Mouse (Mus musculus): ENCODE results near the gene Exosc1. TPM values are rescaled to one million over a fixed set of nuclear protein-coding genes. Genes with fewer than 3 reads are reported as not detected.
A peak's percentile ranks its signal among the peaks of the same experiment; 100 is the strongest.

The Exosc1 gene
- polyA plus RNA-seq, 1 experiment from 2014 or later: 49.2 TPM

- Histone ChIP-seq H3K9me3 (replicated peaks) (no peaks in the 10 kb centered on the region), H3K9ac (peak overlapping the region; percentile 100), H3K4me3 (peak overlapping the region; percentile 100), H3K4me1 (replicated peaks) (peaks cover 28% of the 10 kb centered on the region), H3K27me3 (replicated peaks) (no peaks in the 10 kb centered on the region), H3K4me2 (peak overlapping the region; percentile 77), H3K27ac (ENCODE audit: poor library complexity, severe bottlenecking) (peak overlapping the region; percentile 97), H3K36me3 (peaks cover 31% of the 10 kb centered on the region)
- peak; percentile 60 for ATAC-seq (ENCODE audit: insufficient number of reproducible peaks, low FRiP score)
- WGBS: under 1% methylated on average over 53 of the region's 53 CpGs
Measured at GRCm38 (mm10) chr19:41912121-41913080, 20.8 kb downstream of the Exosc1 start.

- H3K4me1 ChIP-seq (replicated peaks): peaks cover 38% of the 10 kb centered on the region
- no peaks in the 10 kb centered on the region for H3K9me3 ChIP-seq (replicated peaks)
- peak within 1 kb of the TSS; percentile 77 for H3K4me2 ChIP-seq
- H3K36me3 ChIP-seq: peaks cover 22% of the 10 kb centered on the region
- peak within 1 kb of the TSS; percentile 97 for H3K27ac ChIP-seq (ENCODE audit: poor library complexity, severe bottlenecking)
- ATAC-seq (ENCODE audit: insufficient number of reproducible peaks, low FRiP score): peak; percentile 95
- WGBS: 5% methylated on average over 54 of the region's 54 CpGs
- peak within 1 kb of the TSS; percentile 100 for H3K9ac ChIP-seq
- no peaks in the 10 kb centered on the region for H3K27me3 ChIP-seq (replicated peaks)
- H3K4me3 ChIP-seq: peak within 1 kb of the TSS; percentile 100
Measured at GRCm38 (mm10) chr19:41911178-41912073, 21.8 kb downstream of the Exosc1 start, which contains the start of gene Pgam1. Gene Pgam1 (plus strand): TSS chr19:41911923.

- no peak overlapping the region for H3K4me3 ChIP-seq
Measured at GRCm38 (mm10) chr19:41910396-41910795, 22.8 kb downstream of the Exosc1 start.

GRCm38 (mm10) chr19:41908736-41909135 lies 24.5 kb downstream of the Exosc1 start:
- no peak for ATAC-seq (ENCODE audit: insufficient number of reproducible peaks, low FRiP score)
- no peak overlapping the region for H3K4me2 ChIP-seq
- 0 out of 2 replicates have a peak, but pooled peaks cover 5% of the 10 kb centered on the region for H3K36me3 ChIP-seq
- WGBS: 83% methylated on average over 3 of the region's 3 CpGs
- H3K27me3 ChIP-seq (replicated peaks): no peaks in the 10 kb centered on the region
- H3K9me3 ChIP-seq (replicated peaks): no peaks in the 10 kb centered on the region
- H3K4me1 ChIP-seq (replicated peaks): peaks cover 26% of the 10 kb centered on the region
- H3K4me3 ChIP-seq: no peak overlapping the region
- H3K27ac ChIP-seq (ENCODE audit: poor library complexity, severe bottlenecking): no peak overlapping the region
- no peak overlapping the region for H3K9ac ChIP-seq

More at GRCm38 (mm10) chr19:41910396-41910795, 22.8 kb downstream of the Exosc1 start:
- Histone ChIP-seq H3K9ac (no peak overlapping the region), H3K4me1 (replicated peaks) (peaks cover 42% of the 10 kb centered on the region), H3K36me3 (peaks cover 13% of the 10 kb centered on the region), H3K27ac (ENCODE audit: poor library complexity, severe bottlenecking) (no peak overlapping the region), H3K4me2 (no peak overlapping the region), H3K27me3 (replicated peaks) (no peaks in the 10 kb centered on the region), H3K9me3 (replicated peaks) (no peaks in the 10 kb centered on the region)
- ATAC-seq (ENCODE audit: insufficient number of reproducible peaks, low FRiP score): no peak
- 83% methylated on average over 2 of the region's 2 CpGs for WGBS

GRCm38 (mm10) chr19:41907079-41907760 lies 26.0 kb downstream of the Exosc1 start:
- Histone ChIP-seq H3K4me1 (replicated peaks) (peaks cover 16% of the 10 kb centered on the region), H3K27ac (ENCODE audit: poor library complexity, severe bottlenecking) (no peak overlapping the region), H3K4me3 (no peak overlapping the region), H3K4me2 (0 out of 2 replicates have a peak overlapping the region, but pooled peaks have one; percentile 24), H3K36me3 (no peaks in the 10 kb centered on the region), H3K9me3 (replicated peaks) (no peaks in the 10 kb centered on the region), H3K9ac (no peak overlapping the region), H3K27me3 (replicated peaks) (no peaks in the 10 kb centered on the region)
- ATAC-seq (ENCODE audit: insufficient number of reproducible peaks, low FRiP score): no peak
- 36% methylated on average over 8 of the region's 8 CpGs for WGBS

- Histone ChIP-seq H3K4me2 (no peak overlapping the region), H3K27ac (ENCODE audit: poor library complexity, severe bottlenecking) (no peak overlapping the region), H3K4me1 (replicated peaks) (peaks cover 22% of the 10 kb centered on the region), H3K9me3 (replicated peaks) (no peaks in the 10 kb centered on the region), H3K27me3 (replicated peaks) (no peaks in the 10 kb centered on the region), H3K9ac (no peak overlapping the region), H3K4me3 (no peak overlapping the region), H3K36me3 (no peaks in the 10 kb centered on the region)
- 34% methylated on average over 6 of the region's 6 CpGs for WGBS
- ATAC-seq (ENCODE audit: insufficient number of reproducible peaks, low FRiP score): no peak
Measured at GRCm38 (mm10) chr19:41906311-41907078, 26.7 kb downstream of the Exosc1 start.

- Histone ChIP-seq H3K36me3 (no peaks in the 10 kb centered on the region), H3K9ac (no peak overlapping the region), H3K4me2 (no peak overlapping the region), H3K27ac (ENCODE audit: poor library complexity, severe bottlenecking) (no peak overlapping the region), H3K4me1 (replicated peaks) (peaks cover 23% of the 10 kb centered on the region), H3K9me3 (replicated peaks) (no peaks in the 10 kb centered on the region), H3K4me3 (no peak overlapping the region), H3K27me3 (replicated peaks) (no peaks in the 10 kb centered on the region)
- no peak for ATAC-seq (ENCODE audit: insufficient number of reproducible peaks, low FRiP score)
- WGBS: 90% methylated on average over 2 of the region's 2 CpGs
Measured at GRCm38 (mm10) chr19:41905246-41905645, 28.0 kb downstream of the Exosc1 start.

GRCm38 (mm10) chr19:41902848-41903593 lies 30.2 kb downstream of the Exosc1 start:
- Histone ChIP-seq H3K27ac (ENCODE audit: poor library complexity, severe bottlenecking) (no peak overlapping the region), H3K4me2 (no peak overlapping the region), H3K27me3 (replicated peaks) (no peaks in the 10 kb centered on the region), H3K4me3 (no peak overlapping the region), H3K4me1 (replicated peaks) (peaks cover 23% of the 10 kb centered on the region), H3K9ac (no peak overlapping the region), H3K9me3 (replicated peaks) (no peaks in the 10 kb centered on the region), H3K36me3 (no peaks in the 10 kb centered on the region)
- ATAC-seq (ENCODE audit: insufficient number of reproducible peaks, low FRiP score): no peak
- WGBS: 57% methylated on average over 10 of the region's 10 CpGs

GRCm38 (mm10) chr19:41901696-41902095 lies 31.5 kb downstream of the Exosc1 start:
- no peak overlapping the region for H3K4me2 ChIP-seq
- no peaks in the 10 kb centered on the region for H3K9me3 ChIP-seq (replicated peaks)
- H3K4me3 ChIP-seq: no peak overlapping the region
- 17% methylated on average over 2 of the region's 2 CpGs for WGBS
- ATAC-seq (ENCODE audit: insufficient number of reproducible peaks, low FRiP score): no peak
- H3K27me3 ChIP-seq (replicated peaks): no peaks in the 10 kb centered on the region
- no peaks in the 10 kb centered on the region for H3K36me3 ChIP-seq
- H3K4me1 ChIP-seq (replicated peaks): peaks cover 14% of the 10 kb centered on the region
- peak overlapping the region; percentile 71 for H3K27ac ChIP-seq (ENCODE audit: poor library complexity, severe bottlenecking)
- no peak overlapping the region; the same call in 1 of the 2 replicates for H3K9ac ChIP-seq

All from heart, embryonic 12.5 days (tissue).